Mouse (Mus musculus) forebrain, embryonic 15.5 days (tissue): Measurements from ENCODE around the gene Gm26566. TPM values are rescaled to one million over a fixed set of nuclear protein-coding genes. Genes with fewer than 3 reads are reported as not detected.
"Not testable (repeated sequence)": the region's sequence is repeated elsewhere in the genome, so short reads cannot be mapped to it uniquely, and the experiment has no call there.

Experiments
- ATAC-seq: fragments of 200-750 bp; cut with Nextera tagmentation; replicated peaks from 2 replicates; pipeline ENCODE4 v1.8.0; 2017; ENCODE audit warnings: mild to moderate bottlenecking, moderate TSS enrichment, moderate library complexity
- H3K27ac ChIP-seq: fragments of 300-500 bp; sonication (generic); replicated peaks from 2 replicates; pipeline ENCODE4 v1.5.1; 2015; ENCODE audit warnings: mild to moderate bottlenecking, inconsistent platforms
- H3K27me3 ChIP-seq: fragments of 300-500 bp; sonication (generic); 2 replicates; pipeline ENCODE4 v1.6.1; 2015; ENCODE audit warnings: inconsistent platforms
- H3K36me3 ChIP-seq: fragments of 300-500 bp; sonication (generic); 2 replicates; pipeline ENCODE4 v1.6.1; 2015; ENCODE audit warnings: mild to moderate bottlenecking, inconsistent platforms
- H3K4me1 ChIP-seq: fragments of 300-500 bp; sonication (generic); 2 replicates; pipeline ENCODE4 v1.6.1; 2015; ENCODE audit warnings: inconsistent platforms
- H3K4me2 ChIP-seq: fragments of 300-500 bp; sonication (generic); replicated peaks from 2 replicates; pipeline ENCODE4 v1.6.1; 2015; ENCODE audit warnings: mild to moderate bottlenecking, inconsistent platforms
- H3K4me3 ChIP-seq: fragments of 300-500 bp; sonication (generic); 2 replicates; pipeline ENCODE4 v1.5.1; 2015; ENCODE audit warnings: mild to moderate bottlenecking, inconsistent platforms
- H3K9ac ChIP-seq: fragments of 300-500 bp; sonication (generic); replicated peaks from 2 replicates; pipeline ENCODE4 v1.6.1; 2015; ENCODE audit warnings: mild to moderate bottlenecking, inconsistent platforms
- H3K9me3 ChIP-seq: fragments of 300-500 bp; sonication (generic); 2 replicates; pipeline ENCODE4 v1.6.1; 2016; ENCODE audit warnings: inconsistent platforms
- WGBS: fragments of 180-500 bp; shearing (Covaris S2); methylation state at CpG from one replicate; pipeline ENCODE4 v1.1.7; 2015; ENCODE audit warnings: mixed read lengths; 5-methylcytosine and 5-hydroxymethylcytosine counted together
- polyA plus RNA-seq: library from polyadenylated mRNA; unstranded; fragments of >200 nt; fragmentation: Nextera tagmentation; extraction: Ambion mirVana; gene quantifications from 2 replicates; pipeline ENCODE4 v1.2.1, GENCODE M21; 2015

Gm26566 gene
- polyA plus RNA-seq, 1 experiment from 2014 or later: 2.3 TPM

DNA sequence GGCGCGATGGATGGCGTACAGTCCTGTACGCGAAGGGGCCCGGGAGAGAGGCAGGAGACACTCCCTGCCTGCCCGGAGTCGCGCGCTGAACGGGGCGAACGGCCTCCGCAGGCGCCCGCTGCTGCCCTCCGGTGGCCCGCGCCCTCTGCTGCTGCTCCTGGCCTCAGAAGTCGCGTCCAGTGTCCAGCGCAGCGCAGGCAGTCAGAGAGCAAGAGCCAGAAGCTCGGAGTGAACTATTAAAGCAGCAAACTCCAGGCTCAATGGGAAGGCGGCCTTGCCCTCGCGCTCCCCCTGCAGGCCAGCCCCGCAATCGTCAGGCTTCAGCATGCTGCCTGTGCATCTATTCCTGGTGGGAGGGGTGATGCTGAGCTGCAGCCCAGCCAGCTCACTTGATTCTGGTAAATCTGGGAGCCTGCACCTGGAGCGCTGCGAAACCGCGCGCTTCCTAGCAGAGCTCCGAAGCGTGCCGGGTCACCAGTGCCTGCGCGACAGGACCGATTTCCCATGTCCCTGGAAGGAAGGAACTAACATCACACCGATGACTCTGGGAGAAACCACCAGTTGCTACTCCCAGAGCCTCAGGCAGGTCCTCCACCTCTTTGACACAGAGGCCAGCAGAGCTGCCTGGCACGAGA is 41.9 kb downstream of the Gm26566 start:
- not testable (repeated sequence) for H3K36me3 ChIP-seq, ATAC-seq, H3K27me3 ChIP-seq, H3K4me1 ChIP-seq, H3K27ac ChIP-seq, H3K9me3 ChIP-seq
- Histone ChIP-seq H3K4me3 (peak overlapping the region; percentile 41), H3K9ac (0 out of 2 replicates have a peak overlapping the region, but pooled peaks have one; percentile 24), H3K4me2 (peak overlapping the region; percentile 63)
- 2% methylated on average over 34 of the region's 42 CpGs for WGBS

Other genes starting within 250 kb of the Gm26566 start
- gene Ifnb1, start 199.0 kb upstream of the Gm26566 start, polyA plus RNA-seq: not detected in 2 replicates
- gene Ifna15, start 163.6 kb upstream of the Gm26566 start, polyA plus RNA-seq: not detected in 2 replicates
- not detected in 2 replicates for gene Ifna14, start 150.0 kb upstream of the Gm26566 start, polyA plus RNA-seq
- not detected in 2 replicates for gene Ifna9, start 129.4 kb upstream of the Gm26566 start, polyA plus RNA-seq
- gene Ifna12, start 118.4 kb upstream of the Gm26566 start, polyA plus RNA-seq: not detected in 2 replicates
- not detected in 2 replicates for gene C87499, start 87.4 kb upstream of the Gm26566 start, polyA plus RNA-seq
- not detected in 2 replicates for gene Ifna13, start 77.3 kb upstream of the Gm26566 start, polyA plus RNA-seq
- not detected in 2 replicates for gene Ifna16, start 44.9 kb upstream of the Gm26566 start, polyA plus RNA-seq
- not detected in 2 replicates for gene Ifna2, start 37.9 kb upstream of the Gm26566 start, polyA plus RNA-seq
- gene Ifnab, start 30.4 kb upstream of the Gm26566 start, polyA plus RNA-seq: not detected in 2 replicates
- 117 and 128 TPM in 2 replicates for gene Klhl9, start 660 bp downstream of the Gm26566 start, polyA plus RNA-seq
- not detected in 2 replicates for gene Gm13271, start 33.1 kb downstream of the Gm26566 start, polyA plus RNA-seq
- 0.14 TPM in 1 of 2 replicates, not detected in the other for gene Gm13283, start 38.3 kb downstream of the Gm26566 start, polyA plus RNA-seq
- not detected in 2 replicates for gene Gm13290, start 52.0 kb downstream of the Gm26566 start, polyA plus RNA-seq
- not detected in 2 replicates for gene Gm13289, start 55.1 kb downstream of the Gm26566 start, polyA plus RNA-seq
- not detected in 2 replicates for gene Gm13272, start 58.0 kb downstream of the Gm26566 start, polyA plus RNA-seq
- 0.20 TPM in 1 of 2 replicates, not detected in the other for gene Ifnz, start 60.3 kb downstream of the Gm26566 start, polyA plus RNA-seq
- gene Gm13276, start 63.9 kb downstream of the Gm26566 start, polyA plus RNA-seq: not detected in 2 replicates
- not detected in 2 replicates for gene Gm13277, start 66.8 kb downstream of the Gm26566 start, polyA plus RNA-seq
- gene Gm13278, start 69.7 kb downstream of the Gm26566 start, polyA plus RNA-seq: not detected in 2 replicates
- not detected in 2 replicates for gene Gm13275, start 72.7 kb downstream of the Gm26566 start, polyA plus RNA-seq
- gene Gm13279, start 75.6 kb downstream of the Gm26566 start, polyA plus RNA-seq: not detected in 2 replicates
- gene Gm13285, start 77.9 kb downstream of the Gm26566 start, polyA plus RNA-seq: not detected in 2 replicates
- gene Gm13287, start 81.4 kb downstream of the Gm26566 start, polyA plus RNA-seq: not detected in 2 replicates
- gene Gm13288, start 83.7 kb downstream of the Gm26566 start, polyA plus RNA-seq: not detected in 2 replicates
- not detected in 2 replicates for gene Ifna7, start 94.4 kb downstream of the Gm26566 start, polyA plus RNA-seq
- not detected in 2 replicates for gene Ifna11, start 98.2 kb downstream of the Gm26566 start, polyA plus RNA-seq
- gene Ifna6, start 105.6 kb downstream of the Gm26566 start, polyA plus RNA-seq: not detected in 2 replicates
- gene Ifna5, start 113.7 kb downstream of the Gm26566 start, polyA plus RNA-seq: not detected in 2 replicates
- not detected in 2 replicates for gene Ifna4, start 120.1 kb downstream of the Gm26566 start, polyA plus RNA-seq
- gene Ifna1, start 128.3 kb downstream of the Gm26566 start, polyA plus RNA-seq: not detected in 2 replicates
- gene Ifne, start 158.4 kb downstream of the Gm26566 start, polyA plus RNA-seq: not detected in 2 replicates